Mouse (Mus musculus) layer of hippocampus, postnatal 14 days (tissue): Measurements from ENCODE around the gene Pde9a. TPM values are rescaled to one million over a fixed set of nuclear protein-coding genes. Genes with fewer than 3 reads are reported as not detected.

Experiments
- DNase-seq, 2 experiments: peaks; one replicate each; pipeline ENCODE4 v3.0.0; 2021 to 2022; ENCODE audit warnings: low spot score in 2 of 2, mixed read lengths in 1 of 2
- total RNA-seq, 2 experiments: library from RNA; stranded (reverse); gene quantifications; 2 replicates each; pipeline ENCODE4 v1.2.3; 2021

Pde9a gene
- total RNA-seq, 2 experiments from 2014 or later: 25.9 to 28.3 TPM

DNA sequence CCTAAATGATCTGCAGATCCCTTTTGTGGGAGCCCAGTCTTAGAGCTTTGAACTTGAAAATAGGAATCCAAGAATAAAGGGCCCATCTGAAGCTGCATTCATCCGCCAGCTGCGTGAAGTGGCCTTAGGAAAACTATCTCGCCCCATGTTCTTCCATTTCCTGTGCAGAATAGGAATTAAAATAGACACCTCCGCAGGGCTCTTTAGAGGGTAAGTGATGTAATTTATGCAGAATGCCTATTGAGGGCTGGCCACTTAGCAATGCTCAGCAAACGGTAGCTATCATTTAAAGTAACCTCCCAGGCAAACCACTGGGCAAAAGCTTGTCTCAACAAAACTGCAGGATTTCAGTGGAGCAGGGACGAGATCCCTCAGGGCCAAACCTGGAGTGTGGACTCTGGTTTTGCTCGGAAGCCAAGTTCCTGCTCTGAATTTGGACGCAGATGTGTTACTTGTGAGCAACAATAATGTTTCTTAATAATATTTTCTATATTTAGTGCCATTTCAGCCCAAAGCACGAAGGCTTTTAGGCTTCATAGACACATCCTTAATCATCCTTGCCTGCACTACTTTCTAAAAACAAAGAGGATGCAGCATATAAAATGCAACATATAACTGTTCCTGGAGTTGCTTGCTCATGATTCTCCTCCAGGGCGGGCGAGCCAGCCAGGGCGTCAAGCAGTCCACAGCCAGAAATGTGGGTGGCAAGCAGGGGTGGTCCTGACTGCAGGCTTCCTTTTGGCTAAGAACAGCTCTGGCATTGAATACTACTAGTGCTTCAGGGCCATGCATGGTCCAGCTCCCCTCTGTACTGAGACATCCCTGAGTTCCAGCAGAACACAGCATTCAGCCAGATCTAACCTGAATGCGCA is 40.1 kb downstream of the Pde9a start:
- no peak for DNase-seq

DNA sequence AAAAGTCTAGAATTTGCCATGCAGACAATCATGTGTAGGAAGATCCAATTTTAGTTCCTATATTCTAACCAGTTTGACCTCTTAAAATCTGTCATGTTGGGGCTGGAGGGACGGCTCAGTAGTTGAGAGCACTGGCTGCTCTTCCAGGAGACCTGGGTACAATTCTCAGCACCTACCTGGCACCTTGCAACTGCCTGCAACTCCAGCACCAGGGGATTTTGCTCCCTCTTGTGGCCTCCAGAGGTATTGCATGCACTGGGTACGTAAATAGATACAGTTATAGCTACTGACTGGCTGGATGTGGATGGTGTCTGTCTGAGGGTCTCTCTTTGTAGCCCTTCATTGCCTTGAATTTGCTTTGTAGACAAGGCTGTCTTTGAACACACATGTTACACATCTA is 43.4 kb downstream of the Pde9a start:
- no peak for DNase-seq

DNA sequence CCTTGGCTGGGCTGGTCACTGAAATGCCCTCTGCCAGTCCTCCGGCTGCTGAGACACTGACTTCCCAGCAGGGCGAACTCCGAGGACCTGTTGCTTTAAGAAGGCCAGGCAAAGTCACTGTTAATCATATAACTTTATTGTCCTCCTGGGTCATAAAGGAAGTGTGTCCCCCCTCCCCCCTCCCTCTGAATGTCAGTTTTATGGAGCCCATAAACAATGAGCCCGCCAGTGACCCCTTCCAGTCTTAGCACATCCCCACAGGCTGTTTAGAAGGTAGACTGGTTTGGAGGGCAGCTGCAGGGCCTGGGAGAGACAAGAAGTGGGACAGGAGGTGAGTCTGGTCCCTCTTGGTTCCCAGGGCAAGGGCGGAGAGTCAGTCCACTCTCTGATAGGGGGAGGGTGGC is 46.9 kb downstream of the Pde9a start:
- no peak for DNase-seq

DNA sequence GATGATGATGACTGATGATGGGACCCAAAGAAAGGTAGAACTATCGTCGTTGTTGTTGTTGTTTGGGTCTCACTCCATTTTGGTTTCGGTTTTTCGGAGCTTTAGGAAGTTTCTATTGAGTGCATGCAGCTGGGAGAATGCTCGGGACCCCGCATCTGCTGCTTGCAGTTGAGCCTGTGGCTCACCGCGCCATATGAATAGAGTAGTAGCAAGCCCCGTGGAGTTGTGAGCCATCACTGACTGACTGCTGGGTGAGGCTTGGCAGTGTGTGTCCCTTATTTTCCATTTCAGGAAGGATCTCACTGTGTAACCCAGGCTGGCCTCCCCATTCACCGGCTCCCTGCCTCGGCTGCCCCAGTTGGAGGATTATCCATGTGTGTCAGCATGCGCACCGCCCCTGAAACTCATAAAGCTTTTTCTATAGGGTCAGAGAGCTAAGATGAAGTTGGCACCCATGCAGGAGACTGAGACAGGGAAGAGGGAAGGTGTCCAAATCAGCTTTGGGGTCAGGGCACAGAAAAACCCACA is 47.5 kb downstream of the Pde9a start:
- no peak for DNase-seq

DNA sequence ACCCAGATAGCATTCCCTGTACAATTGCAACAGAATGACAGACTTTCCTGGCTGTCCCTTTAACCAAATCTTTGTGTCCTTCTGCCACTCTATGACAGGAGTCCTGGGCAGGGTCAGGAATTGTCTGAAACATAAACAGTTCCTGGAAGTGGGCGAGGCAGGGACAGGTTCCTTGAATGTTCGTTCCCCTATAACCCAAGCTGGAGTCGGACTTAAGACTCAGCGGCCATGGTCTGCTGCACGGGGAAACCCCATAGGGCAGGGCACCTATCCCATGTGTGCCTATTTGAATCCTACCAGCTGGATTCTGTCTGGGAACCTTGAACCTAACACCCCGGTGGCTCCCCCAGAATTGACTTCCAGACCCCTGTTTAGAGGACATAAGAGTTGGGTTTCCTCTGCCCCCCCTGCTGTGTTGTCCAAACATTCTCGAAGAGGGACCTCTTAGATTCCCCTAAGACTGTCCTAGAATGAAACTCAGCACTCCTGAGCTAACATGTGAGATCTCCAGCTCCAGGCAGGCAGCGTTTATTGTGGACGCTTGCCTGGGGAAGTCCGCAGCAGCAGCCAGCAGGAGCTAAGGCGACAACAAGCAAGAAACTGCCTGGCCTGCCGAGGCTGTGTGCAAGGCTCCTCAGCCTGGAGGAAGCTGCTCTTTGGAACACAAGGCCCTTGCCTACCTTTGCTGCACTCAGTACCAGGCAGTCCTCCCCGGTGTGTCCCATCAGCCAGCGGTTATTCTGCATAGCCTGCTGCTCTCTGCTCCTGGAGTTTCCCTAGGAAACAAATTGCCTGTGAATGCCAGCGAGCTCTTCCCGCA is 48.2 kb downstream of the Pde9a start:
- DNase-seq: no peak

DNA sequence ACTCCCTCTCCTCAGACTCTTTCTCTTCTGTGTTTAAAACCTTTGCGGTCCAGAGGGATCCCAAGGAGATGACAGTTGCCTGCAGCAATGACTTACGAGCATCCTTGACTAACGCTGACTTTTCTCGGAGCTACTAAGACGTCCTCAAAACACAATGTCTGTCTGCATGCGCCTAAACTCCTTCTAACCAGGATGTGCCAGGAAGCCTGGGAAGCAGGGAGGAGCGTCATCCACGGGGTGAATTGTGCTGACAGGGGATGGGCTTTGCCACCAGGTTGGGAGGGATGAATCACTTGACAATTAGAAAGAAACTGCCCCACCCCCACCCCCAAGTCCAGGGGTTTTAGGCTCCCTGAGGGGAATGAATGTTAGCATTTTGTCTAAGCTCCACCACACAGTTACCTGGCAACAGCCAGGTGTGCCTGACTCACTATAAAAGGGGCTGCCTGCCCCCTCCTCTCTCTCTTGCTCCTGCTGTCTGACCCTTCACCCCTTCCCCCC is 48.9 kb downstream of the Pde9a start:
- no peak for DNase-seq

DNA sequence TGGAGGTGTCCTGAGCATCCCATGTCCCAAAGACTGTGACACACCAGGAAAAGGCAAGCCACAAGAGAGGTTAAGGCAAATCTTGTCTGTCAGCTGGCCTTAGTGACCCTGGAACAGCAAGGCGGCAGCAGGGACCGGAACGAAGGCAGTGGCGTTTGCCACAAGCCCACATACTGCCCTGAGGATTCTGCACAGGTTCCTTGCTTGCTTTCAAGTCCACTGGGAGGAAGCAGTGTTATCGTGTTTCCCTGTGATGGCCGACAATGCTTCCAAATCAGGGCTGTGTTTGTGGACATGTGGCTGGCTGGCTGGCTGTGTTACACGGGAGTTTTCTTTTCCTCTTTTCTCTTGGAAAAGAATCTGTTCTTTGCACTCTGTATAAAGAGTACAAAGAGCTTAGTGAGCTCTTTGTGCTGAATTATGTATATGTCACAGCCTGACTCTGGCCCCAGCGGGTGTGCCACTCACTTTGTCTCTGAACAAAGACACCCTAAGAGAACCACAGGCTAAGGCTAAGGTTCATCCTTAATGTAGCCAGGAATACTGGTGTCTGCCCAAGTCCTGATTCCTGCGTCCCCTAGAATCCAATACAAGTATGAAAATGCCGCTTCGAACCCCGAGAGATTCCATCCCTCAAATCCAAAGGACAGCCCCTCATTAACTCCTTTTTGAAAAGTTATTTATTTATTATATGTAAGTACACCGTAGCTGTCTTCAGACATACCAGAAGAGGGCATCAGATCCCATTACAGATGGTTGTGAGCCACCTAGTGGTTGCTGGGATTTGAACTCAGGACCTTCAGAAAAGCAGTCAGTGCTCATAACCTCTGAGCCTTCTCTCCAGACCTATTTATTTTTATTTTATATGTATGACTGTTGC is 50.2 kb downstream of the Pde9a start:
- no peak for DNase-seq

DNA sequence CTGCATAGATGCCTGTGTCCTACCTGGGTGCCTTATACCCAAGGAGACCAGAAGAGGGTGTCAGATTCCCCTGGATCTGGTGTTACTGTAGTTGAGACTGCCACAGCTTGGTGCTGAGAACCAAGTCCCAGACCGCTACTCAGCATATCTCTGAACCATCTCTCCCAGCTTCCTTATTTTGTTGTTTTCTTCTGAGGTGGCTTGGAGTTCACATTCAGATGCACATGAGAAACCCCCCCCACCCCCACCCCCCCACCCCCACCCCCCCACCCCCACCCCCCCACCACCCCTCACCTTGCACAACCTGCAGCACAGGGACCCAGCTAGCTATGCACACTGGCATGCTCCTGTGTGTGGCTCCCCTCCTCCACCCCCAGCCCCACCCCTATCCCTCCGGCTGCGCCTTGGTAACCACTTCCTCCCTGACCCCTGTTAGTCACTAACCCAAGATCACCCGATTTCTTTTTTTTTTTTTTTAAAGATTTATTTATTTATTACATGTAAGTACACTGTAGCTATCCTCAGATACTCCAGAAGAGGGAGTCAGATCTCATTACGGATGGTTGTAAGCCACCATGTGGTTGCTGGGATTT is 50.9 kb downstream of the Pde9a start:
- DNase-seq: no peak

DNA sequence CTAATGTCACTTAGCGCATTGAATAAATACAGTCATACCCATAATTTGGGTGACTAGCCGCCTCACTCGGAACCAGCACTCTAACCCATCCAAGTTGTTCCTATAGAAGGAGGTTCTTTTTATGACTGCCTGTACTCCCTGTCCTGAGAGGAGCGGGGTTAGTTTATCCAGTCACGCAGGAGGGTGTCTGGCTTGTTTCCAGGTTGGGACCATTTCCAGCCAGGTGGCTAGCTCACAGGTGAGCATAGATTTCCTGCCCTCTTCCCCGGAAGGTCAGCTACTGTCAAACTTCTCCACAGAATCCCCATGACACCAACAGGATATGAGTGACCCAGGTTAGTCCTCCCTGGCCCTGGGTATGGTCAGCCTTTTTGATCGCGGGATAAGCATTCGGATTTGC is 51.5 kb downstream of the Pde9a start:
- no peak for DNase-seq

DNA sequence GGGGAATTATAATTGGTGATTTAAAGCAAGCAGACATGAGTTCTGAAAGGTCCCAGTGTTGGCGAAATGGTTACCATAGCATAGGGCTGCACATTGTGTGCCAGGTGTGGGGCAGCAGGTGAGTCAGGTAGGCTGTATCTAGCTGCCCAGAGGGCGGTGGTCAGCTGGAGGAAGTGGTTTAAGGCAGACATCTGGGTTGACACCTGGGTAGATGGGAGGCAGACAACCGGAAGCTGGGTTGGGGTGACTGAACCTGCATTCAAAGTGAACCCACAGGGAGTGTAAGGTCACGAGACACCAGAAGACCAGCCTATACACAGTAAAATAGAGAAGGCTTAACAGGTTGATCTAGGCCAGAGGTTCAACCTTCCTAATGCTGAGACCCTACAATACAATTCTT is 54.0 kb downstream of the Pde9a start:
- DNase-seq: no peak

DNA sequence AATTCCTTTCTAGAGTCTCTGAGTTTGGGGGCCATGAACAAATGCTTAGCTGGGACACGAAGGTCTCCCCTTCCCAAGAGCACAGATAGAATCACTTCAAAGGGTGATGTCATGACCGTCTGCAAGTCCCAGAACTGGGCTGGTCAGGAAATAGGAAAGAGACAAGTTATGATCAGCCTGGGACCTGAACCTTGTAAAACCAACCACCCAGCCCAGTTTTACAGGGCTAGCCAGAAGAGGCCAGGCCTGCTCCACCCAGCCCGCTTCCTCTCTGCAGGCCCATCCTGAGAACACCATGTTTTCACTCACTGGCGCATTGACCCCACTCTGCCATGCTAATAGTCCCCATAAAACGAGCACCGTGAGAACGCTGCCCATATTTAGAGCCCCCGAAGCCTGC is 56.5 kb downstream of the Pde9a start:
- DNase-seq: no peak

DNA sequence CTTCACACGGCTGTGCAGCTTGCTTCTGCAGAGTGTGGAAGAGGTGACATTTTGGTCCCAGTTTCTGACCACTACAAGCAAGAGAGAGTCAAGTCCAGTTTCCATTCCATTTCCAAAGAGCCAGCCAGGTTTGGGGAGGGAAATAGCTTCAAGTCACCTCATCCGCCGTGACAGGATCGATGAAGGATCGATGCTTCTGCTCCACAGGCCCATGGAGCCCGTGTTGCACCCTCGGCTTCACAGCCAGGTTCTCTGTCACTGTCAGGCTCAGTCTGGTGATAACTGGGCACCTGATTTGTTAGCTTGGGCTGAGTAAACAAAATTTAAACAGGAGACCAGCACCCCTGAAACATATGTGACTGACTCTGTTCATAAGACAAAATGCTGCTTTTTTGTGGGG is 58.2 kb downstream of the Pde9a start:
- DNase-seq: no peak

DNA sequence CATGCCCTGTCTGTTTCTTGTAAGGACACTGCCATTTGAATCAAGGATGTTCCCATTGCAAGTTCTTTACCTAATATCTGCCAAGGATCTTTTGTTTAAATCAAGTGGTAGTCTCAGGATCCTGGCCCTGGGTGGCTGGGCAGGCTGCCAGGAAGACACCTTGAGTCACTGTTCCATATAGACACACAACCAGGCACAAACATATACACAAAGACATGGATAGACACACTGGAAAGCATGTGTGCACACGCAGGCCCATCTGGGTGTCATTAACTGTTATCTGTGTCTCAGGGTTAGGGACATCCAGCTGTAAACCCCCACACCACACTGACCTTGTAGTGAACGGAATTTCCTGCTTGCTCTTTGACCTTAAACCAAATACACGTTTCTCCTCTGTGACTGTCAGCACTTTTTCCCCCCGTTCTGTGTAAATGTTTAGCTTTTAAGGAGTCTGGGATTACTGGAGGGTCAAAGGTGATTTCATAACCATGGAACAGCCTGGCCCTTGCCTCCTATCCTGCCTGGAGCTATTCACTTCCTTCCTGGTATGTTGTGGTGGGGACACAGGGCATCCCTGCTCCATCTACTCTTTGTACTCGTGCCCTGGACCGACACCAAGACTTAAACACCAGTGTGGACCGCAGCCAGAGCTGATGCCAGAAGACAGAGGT is 59.2 kb downstream of the Pde9a start:
- DNase-seq: no peak

DNA sequence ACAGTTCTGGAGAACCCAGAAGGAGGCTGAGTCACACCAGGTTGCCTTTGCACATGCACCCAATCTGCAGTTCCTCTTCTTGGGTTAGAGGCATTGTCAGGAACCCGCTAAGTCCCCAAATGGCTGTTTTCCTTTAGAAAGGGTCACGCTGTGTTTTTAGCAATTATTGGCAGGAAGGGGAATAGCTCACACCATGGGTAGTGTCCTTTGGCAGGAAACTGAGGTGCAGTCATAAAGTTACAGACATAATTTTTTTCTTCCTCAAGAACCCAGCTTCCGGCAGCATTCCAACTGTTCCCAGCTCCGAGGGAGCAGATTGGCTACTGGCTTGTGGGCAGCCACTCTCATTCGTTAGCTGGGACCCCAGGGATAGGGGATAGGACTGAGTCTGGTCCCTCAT is 61.8 kb downstream of the Pde9a start:
- no peak for DNase-seq

DNA sequence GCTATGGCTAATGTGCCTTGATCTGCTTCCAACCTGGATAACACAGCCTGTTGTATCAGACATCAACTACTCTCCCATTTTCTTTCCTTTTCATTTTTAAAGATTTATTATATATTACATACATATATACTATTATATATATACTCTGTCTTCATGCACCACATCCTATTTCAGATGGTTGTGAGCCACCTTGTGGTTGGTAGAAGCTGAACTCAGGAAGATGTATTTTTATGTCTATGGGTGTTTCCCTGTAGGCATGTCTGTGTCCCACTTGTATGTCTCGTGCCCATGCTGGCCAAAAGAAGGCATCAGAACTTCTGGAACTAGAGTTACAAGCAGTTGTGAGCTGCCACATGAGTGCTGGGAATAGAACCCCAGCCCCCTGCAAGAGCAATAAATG is 62.5 kb downstream of the Pde9a start:
- DNase-seq: no peak

DNA sequence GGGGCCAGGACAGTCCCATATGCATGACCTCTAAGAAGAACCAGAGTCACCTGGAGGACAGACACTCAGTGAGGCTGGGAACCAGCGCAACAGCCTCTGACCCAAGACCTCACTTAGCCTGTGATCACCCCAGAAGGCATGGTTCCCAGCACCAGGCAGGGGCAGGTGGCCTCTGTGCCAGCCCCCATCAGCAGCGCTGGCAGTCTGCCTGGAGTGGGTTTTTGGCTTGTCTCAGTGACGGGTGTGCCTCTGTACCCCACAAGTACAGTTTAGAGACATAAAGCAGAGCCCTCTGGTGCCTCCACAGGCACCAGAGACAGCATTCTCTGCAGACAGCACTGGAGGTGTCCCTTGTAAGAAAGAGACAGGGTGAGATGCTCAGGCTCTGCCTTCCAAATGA is 64.2 kb downstream of the Pde9a start:
- peak; percentile 50 to 58 for DNase-seq

DNA sequence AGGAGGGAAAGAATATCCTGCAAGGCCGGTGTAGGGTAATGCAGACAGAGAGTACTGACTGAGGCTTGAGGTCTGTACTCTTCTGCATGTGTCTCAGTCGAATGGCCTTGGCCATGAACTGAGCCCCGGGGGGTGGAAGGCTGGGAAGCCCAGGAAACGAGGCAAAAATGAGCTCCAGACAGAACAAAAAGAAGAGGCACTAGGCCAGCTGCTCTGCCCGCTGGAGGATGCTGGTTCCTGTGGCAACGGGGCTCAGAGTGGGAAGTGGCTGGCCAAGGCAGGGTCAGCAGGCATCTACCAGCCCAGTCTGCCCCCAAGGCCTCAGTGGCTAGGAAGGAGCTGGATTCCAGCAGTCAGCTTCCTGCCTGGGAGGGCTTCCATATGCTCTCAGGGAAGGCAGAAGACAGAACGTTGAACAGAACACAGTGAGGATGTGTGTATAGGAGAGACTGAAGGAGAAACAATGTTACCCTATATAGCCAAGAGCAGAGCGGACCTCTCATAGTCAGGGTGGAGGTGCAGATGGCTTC is 65.2 kb downstream of the Pde9a start:
- DNase-seq: peak; percentile 68 to 76

DNA sequence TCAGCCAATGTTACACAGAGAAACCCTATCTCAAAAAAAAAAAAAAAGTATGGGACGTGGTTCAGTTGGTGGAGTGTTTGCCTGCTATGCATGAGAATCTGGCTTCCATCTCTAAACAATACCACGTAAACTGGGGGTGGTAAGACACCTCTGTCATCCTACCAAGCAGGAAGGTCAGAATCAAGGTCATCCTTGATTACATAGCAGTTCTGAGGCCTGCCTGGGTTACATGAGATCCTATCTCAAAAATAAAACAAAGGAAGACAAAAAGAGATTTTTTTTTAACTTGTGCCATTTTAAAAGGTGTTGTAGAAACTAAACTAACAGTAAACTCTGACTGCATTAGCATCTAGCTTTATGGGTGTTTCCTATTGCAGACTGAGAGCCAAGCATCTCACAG is 66.8 kb downstream of the Pde9a start:
- no peak for DNase-seq

DNA sequence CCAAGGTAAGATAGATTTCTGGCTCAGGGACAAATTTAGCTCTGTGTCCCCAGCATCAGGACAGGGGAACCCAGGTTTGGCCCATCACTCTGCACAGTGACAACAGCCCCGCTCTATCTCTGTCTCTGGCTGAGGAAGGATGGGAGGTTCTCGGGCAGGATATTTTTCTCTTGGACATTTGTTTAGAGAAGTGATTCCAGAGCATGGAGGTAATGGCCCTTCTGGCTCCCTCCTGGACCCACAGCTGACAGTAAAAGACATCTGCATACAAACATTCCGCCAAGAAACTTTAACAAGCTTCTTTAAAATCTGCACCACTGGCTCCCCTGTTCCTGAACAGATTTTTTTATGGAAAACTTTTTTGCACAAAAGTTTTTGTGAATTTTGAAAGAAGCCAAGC is 67.5 kb downstream of the Pde9a start:
- DNase-seq: no peak

DNA sequence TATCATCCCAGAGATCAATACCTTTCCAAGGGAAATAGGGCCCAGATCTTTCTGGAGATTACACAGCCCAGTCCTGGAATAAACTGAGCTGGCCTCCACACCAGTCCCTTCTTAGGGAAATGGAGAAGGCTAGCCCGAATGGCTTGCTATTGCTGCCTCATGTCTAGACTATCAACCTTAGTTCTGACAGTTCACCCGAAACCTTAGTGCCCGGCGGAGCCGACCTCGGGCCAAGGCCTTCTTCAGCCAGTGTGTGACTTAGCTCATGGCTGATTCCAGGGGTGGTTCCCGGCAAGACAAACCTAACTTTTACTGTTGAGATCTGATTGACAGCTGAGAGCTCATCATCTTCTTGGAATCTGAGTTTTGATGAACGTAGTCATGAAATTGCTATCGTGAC is 68.0 kb downstream of the Pde9a start:
- no peak for DNase-seq
